Mouse (Mus musculus) lung, embryonic 16.5 days (tissue): ENCODE data around the gene Nars2. TPM values are rescaled to one million over a fixed set of nuclear protein-coding genes. Genes with fewer than 3 reads are reported as not detected.

Experiments
- ATAC-seq: fragments of 200-750 bp; cut with Nextera tagmentation; 2 replicates; pipeline ENCODE4 v1.8.0; 2017; ENCODE audit warnings: low read depth, mild to moderate bottlenecking, moderate library complexity
- H3K27ac ChIP-seq: fragments of 300-500 bp; sonication (generic); 2 replicates; pipeline ENCODE4 v1.5.1; 2014; ENCODE audit warnings: mild to moderate bottlenecking, control low read depth, low read length
- H3K27me3 ChIP-seq: fragments of 300-500 bp; sonication (generic); 2 replicates; pipeline ENCODE4 v1.6.1; 2014; ENCODE audit warnings: low read depth, low read length, mixed read lengths; ENCODE audit not compliant: control insufficient read depth, insufficient read depth
- H3K36me3 ChIP-seq: fragments of 300-500 bp; sonication (generic); 2 replicates; pipeline ENCODE4 v1.6.1; 2014; ENCODE audit warnings: low read length; ENCODE audit not compliant: control insufficient read depth, insufficient read depth
- H3K4me1 ChIP-seq: fragments of 300-500 bp; sonication (generic); replicated peaks from 2 replicates; pipeline ENCODE4 v1.6.1; 2014; ENCODE audit warnings: low read length, mixed read lengths; ENCODE audit not compliant: control insufficient read depth, insufficient read depth
- H3K4me2 ChIP-seq: fragments of 300-500 bp; sonication (generic); 2 replicates; pipeline ENCODE4 v1.6.1; 2014; ENCODE audit warnings: low read depth, low read length, control low read depth
- H3K4me3 ChIP-seq: fragments of 300-500 bp; sonication (generic); 2 replicates; pipeline ENCODE4 v1.5.1; 2014; ENCODE audit warnings: mild to moderate bottlenecking, low read length, control low read depth
- H3K9ac ChIP-seq: fragments of 300-500 bp; sonication (generic); 2 replicates; pipeline ENCODE4 v1.6.1; 2014; ENCODE audit warnings: low read length, control low read depth
- H3K9me3 ChIP-seq: fragments of 300-500 bp; sonication (generic); 2 replicates; pipeline ENCODE4 v1.6.1; 2016; ENCODE audit warnings: low read length; ENCODE audit not compliant: control insufficient read depth
- WGBS: fragments of 180-500 bp; shearing (Covaris S2); extraction: QIAGEN DNeasy Blood & Tissue Kit; methylation state at CpG from one replicate; pipeline ENCODE4 v1.1.7; 2014; 5-methylcytosine and 5-hydroxymethylcytosine counted together
- polyA plus RNA-seq: library from polyadenylated mRNA; unstranded; fragments of >200 nt; fragmentation: Nextera tagmentation; extraction: Ambion mirVana; gene quantifications from 2 replicates; pipeline ENCODE4 v1.2.1, GENCODE M21; 2015

Gene Nars2
- polyA plus RNA-seq, 1 experiment from 2014 or later, result 18.0 TPM

- H3K9ac ChIP-seq, result no peak overlapping the region
- 53% methylated on average over 4 of the region's 4 CpGs for WGBS
- ATAC-seq, result no peak
These were observed 127.4 kb downstream of the Nars2 start for GRCm38 (mm10) chr7:97078685-97079084.

GRCm38 (mm10) chr7:97079145-97079544 lies 127.8 kb downstream of the Nars2 start:
- Histone ChIP-seq H3K27ac (peak overlapping the region; percentile 72), H3K27me3 (no peaks in the 10 kb centered on the region), H3K9me3 (no peaks in the 10 kb centered on the region), H3K4me3 (no peak overlapping the region), H3K9ac (peak overlapping the region; percentile 24; the same call in 1 of the 2 replicates), H3K36me3 (no peaks in the 10 kb centered on the region), H3K4me2 (peak overlapping the region; percentile 28; the same call in 1 of the 2 replicates), H3K4me1 (peaks cover 19% of the 10 kb centered on the region)
- 9% methylated on average over 6 of the region's 6 CpGs for whole genome bisulfite sequencing
- ATAC-seq, result no peak

More at GRCm38 (mm10) chr7:97078685-97079084, 127.4 kb downstream of the Nars2 start:
- Histone ChIP-seq H3K4me1 (peaks cover 16% of the 10 kb centered on the region), H3K4me3 (no peak overlapping the region), H3K4me2 (no peak overlapping the region), H3K27ac (no peak overlapping the region), H3K27me3 (no peaks in the 10 kb centered on the region), H3K9me3 (no peaks in the 10 kb centered on the region), H3K36me3 (no peaks in the 10 kb centered on the region)

- Histone ChIP-seq H3K27me3 (no peaks in the 10 kb centered on the region), H3K4me3 (no peak overlapping the region), H3K9ac (no peak overlapping the region; the same call in 1 of the 2 replicates), H3K4me2 (0 out of 2 replicates have a peak overlapping the region, but pooled peaks have one; percentile 28), H3K9me3 (no peaks in the 10 kb centered on the region), H3K27ac (peak overlapping the region; percentile 72), H3K36me3 (no peaks in the 10 kb centered on the region), H3K4me1 (peaks cover 24% of the 10 kb centered on the region)
- ATAC-seq, result no peak
- 43% methylated on average over 4 of the region's 4 CpGs for WGBS
These were observed 128.5 kb downstream of the Nars2 start for GRCm38 (mm10) chr7:97079651-97080365.

- Histone ChIP-seq H3K4me3 (peak overlapping the region; percentile 87), H3K27ac (peak overlapping the region; percentile 92), H3K9ac (peak overlapping the region; percentile 90), H3K27me3 (no peaks in the 10 kb centered on the region), H3K36me3 (no peaks in the 10 kb centered on the region), H3K4me2 (peak overlapping the region; percentile 66), H3K4me1 (peaks cover 25% of the 10 kb centered on the region), H3K9me3 (no peaks in the 10 kb centered on the region)
- ATAC-seq, result no peak
- 43% methylated on average over 4 of the region's 4 CpGs for WGBS
These were observed 129.4 kb downstream of the Nars2 start for GRCm38 (mm10) chr7:97080621-97081241.

GRCm38 (mm10) chr7:97081242-97081958 lies 130.1 kb downstream of the Nars2 start, which contains the start of gene Gab2:
Gene Gab2, plus strand, starts transcription at chr7:97081586.
- under 1% methylated on average over 44 of the region's 83 CpGs for WGBS
- Histone ChIP-seq H3K27ac (peak within 1 kb of the TSS; percentile 95), H3K9me3 (no peaks in the 10 kb centered on the region), H3K9ac (peak within 1 kb of the TSS; percentile 90), H3K4me3 (peak within 1 kb of the TSS; percentile 87), H3K4me1 (peaks cover 25% of the 10 kb centered on the region), H3K4me2 (peak within 1 kb of the TSS; percentile 66), H3K27me3 (no peaks in the 10 kb centered on the region), H3K36me3 (no peaks in the 10 kb centered on the region)
- peak; percentile 82 for ATAC-seq

GRCm38 (mm10) chr7:97081959-97082218 lies 130.6 kb downstream of the Nars2 start:
- under 1% methylated on average over 27 of the region's 38 CpGs for WGBS
- no peak for ATAC-seq
- no peaks in the 10 kb centered on the region for H3K27me3 ChIP-seq

GRCm38 (mm10) chr7:97082219-97083101 lies 131.2 kb downstream of the Nars2 start:
- ATAC-seq, result peak; percentile 83
- Histone ChIP-seq H3K9me3 (no peaks in the 10 kb centered on the region), H3K4me2 (peak overlapping the region; percentile 66), H3K9ac (peak overlapping the region; percentile 90), H3K27ac (peak overlapping the region; percentile 95), H3K4me1 (peaks cover 25% of the 10 kb centered on the region), H3K36me3 (no peaks in the 10 kb centered on the region), H3K4me3 (peak overlapping the region; percentile 87), H3K27me3 (no peaks in the 10 kb centered on the region)
- under 1% methylated on average over 33 of the region's 40 CpGs for WGBS

More at GRCm38 (mm10) chr7:97081959-97082218, 130.6 kb downstream of the Nars2 start:
- Histone ChIP-seq H3K27ac (peak overlapping the region; percentile 95), H3K4me1 (peaks cover 25% of the 10 kb centered on the region), H3K4me3 (peak overlapping the region; percentile 87), H3K4me2 (peak overlapping the region; percentile 66), H3K9ac (peak overlapping the region; percentile 90), H3K36me3 (no peaks in the 10 kb centered on the region), H3K9me3 (no peaks in the 10 kb centered on the region)

GRCm38 (mm10) chr7:97083579-97083978 lies 132.3 kb downstream of the Nars2 start:
- Histone ChIP-seq H3K4me2 (peak overlapping the region; percentile 66), H3K27ac (peak overlapping the region; percentile 95), H3K9ac (no peak overlapping the region), H3K4me1 (peaks cover 25% of the 10 kb centered on the region), H3K9me3 (no peaks in the 10 kb centered on the region), H3K4me3 (no peak overlapping the region; the same call in 1 of the 2 replicates), H3K27me3 (no peaks in the 10 kb centered on the region), H3K36me3 (no peaks in the 10 kb centered on the region)
- WGBS, result 58% methylated on average over 9 of the region's 9 CpGs
- no peak for ATAC-seq
